Mouse (Mus musculus): ENCODE results near the gene Tecta.

DNA sequence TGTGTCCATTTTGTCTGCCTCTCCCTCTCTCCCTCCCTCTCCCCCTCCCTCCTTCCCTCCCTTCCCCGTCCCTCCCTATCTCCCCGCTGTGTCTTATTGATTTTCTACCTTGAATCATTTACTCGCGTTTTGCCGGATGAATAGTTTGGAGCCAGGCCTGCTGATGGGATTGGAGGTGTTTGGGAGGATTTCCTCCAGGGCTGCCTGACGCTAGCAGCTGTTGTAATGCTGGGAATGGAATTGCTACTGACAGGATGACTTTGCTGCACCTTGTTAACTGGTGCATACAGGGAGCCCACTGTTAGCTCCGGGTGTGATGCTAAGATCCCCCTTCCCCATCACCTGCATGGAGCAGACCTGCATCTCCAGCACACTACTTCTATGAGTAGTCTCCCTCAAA is 106.7 kb downstream of the Tecta start:
- no peak for TF ChIP-seq E2F4 (IDR thresholded peaks at IDR 0.05; ENCODE audit: insufficient read depth)
- no peak for TF ChIP-seq POLR2AphosphoS2 (IDR thresholded peaks at IDR 0.05; ENCODE audit: insufficient read length, low read depth)
- no peak for TF ChIP-seq MYOG (IDR thresholded peaks at IDR 0.05; ENCODE audit: control insufficient read depth in 1 of 3, insufficient read depth in 1 of 3, insufficient read length in 2 of 3, low read depth in 2 of 3)
- TF ChIP-seq POLR2A (IDR thresholded peaks at IDR 0.05; ENCODE audit: insufficient read length, low read depth), result no peak

Measured in myocyte (in vitro differentiated cells).